Mouse (Mus musculus) layer of hippocampus, postnatal 25 days (tissue): ENCODE data around the gene B4gat1. TPM values are rescaled to one million over a fixed set of nuclear protein-coding genes. Genes with fewer than 3 reads are reported as not detected.

Source experiments
- DNase-seq, 2 experiments: peaks; one replicate each; pipeline ENCODE4 v3.0.0; 2022; ENCODE audit warnings: mixed read lengths in 2 of 2, low spot score in 1 of 2; ENCODE audit errors: extremely low spot score in 1 of 2
- total RNA-seq, 2 experiments: library from RNA; stranded (reverse); gene quantifications; 2 replicates each; pipeline ENCODE4 v1.2.3; 2021

The B4gat1 gene
- total RNA-seq, 2 experiments from 2014 or later: 131 to 132 TPM

DNA sequence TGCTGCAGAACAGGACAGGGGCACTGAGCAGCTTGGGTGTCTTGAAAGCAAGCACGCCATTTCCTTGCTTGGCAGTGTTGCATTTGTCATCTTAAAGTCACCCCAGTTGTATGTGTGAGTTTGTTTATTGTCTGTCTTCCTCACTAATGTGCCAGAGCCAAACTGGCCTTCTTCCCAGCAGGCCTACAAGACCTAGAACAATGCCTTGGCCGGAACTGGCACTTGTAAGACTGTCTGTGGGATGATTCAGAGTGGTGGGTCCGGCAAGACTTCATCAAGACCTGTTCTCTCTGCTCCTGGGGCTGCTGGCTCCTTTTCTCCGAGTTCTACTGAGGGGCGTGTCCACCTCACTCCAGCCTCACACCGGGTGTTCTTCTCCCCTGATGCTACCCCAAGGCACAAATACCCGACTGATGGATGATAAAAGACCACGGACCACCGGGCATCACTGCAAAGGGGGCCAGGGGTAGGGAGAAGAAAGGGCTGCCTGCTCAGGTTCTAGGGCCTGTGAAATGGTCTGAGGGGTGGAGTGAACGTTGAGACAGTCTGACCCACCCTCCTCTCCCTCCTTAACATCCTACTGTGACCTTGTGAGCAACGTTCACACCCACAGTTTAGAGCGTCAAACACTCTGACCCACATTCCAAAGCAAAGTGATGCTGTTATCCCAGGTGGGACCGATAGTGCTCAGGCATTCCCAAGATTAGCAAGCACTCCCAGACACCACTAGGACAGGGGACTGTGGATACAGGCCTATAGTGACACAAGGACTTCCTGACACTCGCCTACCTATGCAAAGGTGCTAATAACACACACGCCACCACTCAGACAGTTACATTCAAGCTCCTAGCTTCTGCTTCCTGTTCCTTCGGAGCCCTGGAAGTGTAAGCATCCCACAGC, 19.5 kb downstream of the B4gat1 start:
- DNase-seq: no peak

- DNase-seq: no peak
Observed at GRCm38 (mm10) chr19:5058801-5059771, 20.5 kb downstream of the B4gat1 start.

- no peak for DNase-seq
Observed at GRCm38 (mm10) chr19:5060365-5061330, 22.0 kb downstream of the B4gat1 start.

DNA sequence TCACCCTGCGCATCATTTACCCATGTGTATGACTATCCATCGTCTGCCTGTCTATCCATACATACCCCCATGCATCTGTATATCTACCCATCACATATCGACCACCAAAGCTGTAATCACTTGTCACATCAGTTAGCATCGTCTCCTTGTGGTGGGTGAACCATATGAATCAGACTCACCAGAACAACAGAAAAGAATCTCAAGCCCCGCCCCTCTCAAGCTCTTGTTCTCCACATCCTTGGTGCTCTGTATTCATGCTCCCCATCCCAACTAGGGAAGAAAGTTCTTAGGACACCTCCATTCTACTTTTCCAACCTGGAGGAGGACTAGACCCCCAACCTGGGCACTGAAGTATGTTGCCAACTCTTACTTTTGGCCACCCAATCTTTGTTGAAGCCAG, 23.4 kb downstream of the B4gat1 start:
- DNase-seq: no peak

DNA sequence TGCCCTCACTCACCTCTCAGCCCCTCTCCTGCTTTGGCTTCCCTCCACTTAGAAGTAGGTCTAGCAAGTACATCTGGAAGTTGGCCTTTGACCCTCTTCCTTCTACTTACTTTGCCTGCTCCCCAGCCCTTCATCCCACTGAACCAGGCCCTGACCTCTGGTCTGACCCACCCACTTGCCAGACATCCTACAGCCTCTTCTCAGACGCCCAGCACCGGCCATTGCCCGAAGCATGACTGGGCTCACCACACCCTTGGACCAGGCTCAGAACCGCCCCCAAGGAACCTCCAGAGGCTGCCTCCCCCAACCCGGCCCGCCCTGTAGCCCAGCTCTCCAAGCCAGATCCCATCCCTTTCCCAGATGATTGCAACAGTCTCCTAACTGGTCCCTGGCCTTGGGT, 23.8 kb downstream of the B4gat1 start:
- DNase-seq: no peak

GRCm38 (mm10) chr19:5065104-5065503, 26.5 kb downstream of the B4gat1 start:
- DNase-seq: no peak

DNA sequence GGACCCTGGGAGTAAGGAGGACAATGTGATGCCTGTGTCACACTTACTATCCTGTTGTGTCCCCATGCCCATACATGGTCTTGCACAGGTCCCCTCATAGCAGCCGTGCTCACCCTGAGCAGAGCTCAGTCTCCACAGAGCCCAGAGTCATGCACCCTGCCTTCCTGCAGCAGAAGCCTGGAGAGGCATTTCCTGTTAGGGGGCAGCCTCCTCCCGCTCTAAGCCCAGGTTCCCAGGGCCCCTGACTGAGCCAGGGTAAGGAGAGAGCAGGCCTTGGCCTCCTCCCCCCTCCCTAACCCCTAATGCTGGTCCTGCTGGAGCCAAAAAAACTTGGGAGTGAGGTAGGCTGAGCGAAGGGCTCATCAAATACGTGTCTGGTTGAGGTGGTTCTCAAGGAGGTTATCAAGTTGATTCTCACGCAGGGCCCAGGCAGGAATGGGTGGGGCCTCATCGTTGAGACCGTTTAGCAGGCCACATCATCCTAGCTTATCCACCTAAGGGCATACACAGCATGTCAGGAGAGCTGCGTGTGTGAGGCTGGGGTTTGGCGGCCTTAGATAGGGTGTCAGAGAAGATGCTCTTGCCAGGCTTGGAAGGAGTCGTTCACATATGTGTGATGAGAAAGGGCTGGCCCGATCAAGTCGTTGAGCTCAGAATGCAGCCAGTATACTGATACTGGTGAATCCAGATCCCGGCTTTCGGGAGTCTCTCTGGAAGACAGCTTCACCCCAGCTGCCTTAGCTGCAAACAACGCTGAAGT, 28.6 kb downstream of the B4gat1 start:
- DNase-seq: no peak

GRCm38 (mm10) chr19:5067867-5068569, 29.4 kb downstream of the B4gat1 start, which contains the start of gene Cd248:
Gene Cd248, plus strand, starts transcription at chr19:5068078.
- DNase-seq: no peak

GRCm38 (mm10) chr19:5068570-5069234, 30.1 kb downstream of the B4gat1 start:
- DNase-seq: no peak

GRCm38 (mm10) chr19:5069486-5069885, 30.9 kb downstream of the B4gat1 start:
- DNase-seq: no peak

DNA sequence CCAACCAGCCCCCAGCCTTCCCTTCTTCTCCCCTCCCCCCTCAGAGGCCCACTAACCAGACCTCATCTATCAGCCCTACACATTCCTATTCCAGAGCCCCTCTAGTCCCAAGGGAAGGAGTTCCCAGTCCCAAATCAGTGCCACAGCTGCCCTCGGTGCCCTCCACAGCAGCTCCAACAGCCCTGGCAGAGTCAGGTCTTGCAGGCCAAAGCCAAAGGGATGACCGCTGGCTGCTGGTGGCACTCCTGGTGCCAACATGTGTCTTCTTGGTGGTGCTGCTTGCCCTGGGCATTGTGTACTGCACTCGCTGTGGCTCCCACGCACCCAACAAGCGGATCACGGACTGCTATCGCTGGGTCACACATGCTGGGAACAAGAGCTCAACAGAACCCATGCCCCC, 31.4 kb downstream of the B4gat1 start:
- no peak for DNase-seq

- no peak for DNase-seq
Observed at GRCm38 (mm10) chr19:5071077-5071476, 32.5 kb downstream of the B4gat1 start.

DNA sequence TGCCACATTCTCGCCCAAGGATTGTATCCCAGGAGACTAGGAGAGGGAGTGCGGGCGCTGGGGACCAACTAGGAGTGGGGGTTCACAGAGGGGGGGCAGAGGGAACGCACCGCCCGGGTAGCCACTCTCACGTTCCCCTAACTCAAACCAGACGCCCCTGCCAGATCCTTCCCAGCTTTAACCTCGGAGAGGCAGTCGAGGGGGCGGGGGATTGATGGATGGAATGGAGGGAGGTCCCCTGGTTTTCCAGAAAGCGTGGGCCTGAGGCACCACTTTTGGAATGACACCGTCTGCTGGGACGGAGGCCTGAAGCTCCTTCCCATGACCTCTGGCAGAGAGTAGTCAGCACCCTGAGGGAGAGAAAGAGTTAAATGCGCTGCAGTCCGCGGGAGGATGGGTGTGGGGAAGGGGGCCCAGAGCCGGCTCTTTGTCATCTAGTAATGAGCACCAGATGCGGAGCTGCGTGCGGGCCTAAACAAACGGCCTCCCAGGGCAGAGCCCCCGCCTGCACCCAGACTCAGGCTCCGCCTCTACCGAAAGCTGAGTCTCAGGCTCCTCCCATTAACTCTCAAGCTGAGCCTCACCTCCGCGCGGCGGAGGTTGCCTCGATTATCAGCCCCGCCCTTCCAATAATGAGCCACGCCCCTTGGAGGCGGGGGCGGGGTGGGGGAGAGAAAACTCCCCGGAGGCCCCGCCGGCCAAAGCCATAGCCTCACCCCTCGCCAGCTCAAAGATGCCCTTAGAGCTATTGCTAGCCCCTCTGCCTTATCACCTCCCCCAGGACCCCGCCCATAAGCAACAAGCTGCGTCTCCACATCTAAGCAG, 33.1 kb downstream of the B4gat1 start:
- no peak for DNase-seq

DNA sequence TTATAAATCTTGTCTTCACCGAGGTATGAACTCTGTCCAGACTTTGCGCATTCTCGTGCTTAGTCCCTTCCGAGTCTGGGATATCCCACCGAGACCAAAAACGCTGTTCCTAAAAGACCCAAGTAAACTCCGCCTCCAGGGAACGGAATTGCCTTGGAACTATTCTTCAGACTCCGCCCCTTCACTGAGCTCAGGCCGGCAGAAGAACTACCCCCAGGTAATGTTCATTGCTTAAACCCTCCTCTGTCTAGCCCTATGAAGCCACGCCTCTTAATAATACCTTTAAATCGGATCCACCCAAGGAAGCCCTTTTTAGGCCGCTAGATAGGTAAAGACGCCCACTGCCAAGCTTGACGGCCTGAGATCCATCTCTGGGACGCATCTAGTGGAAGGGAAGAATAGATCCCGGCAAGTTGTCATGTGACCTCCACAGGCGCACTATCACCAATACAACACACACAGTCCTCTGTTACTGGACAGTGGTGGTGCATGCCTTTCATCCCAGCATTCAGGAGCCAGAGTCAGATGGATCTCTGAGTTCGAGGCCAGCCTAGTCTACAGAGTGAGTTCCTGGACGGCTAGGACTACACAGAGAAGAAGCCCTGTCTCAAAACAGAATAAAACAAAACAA, 33.9 kb downstream of the B4gat1 start:
- no peak for DNase-seq

GRCm38 (mm10) chr19:5073028-5073427, 34.4 kb downstream of the B4gat1 start:
- DNase-seq: peak in 1 of 2 experiments; percentile 61

GRCm38 (mm10) chr19:5073518-5073917, 34.9 kb downstream of the B4gat1 start:
- no peak for DNase-seq

GRCm38 (mm10) chr19:5079279-5079678, 40.7 kb downstream of the B4gat1 start:
- no peak for DNase-seq
